Mouse (Mus musculus): ENCODE results near the gene Slc25a35. TPM values are rescaled to one million over a fixed set of nuclear protein-coding genes. Genes with fewer than 3 reads are reported as not detected.
"Not testable (repeated sequence)": the region's sequence is repeated elsewhere in the genome, so short reads cannot be mapped to it uniquely, and the experiment has no call there.

Gene Slc25a35
- total RNA-seq, 2 experiments from 2014 or later, result 3.8 TPM; not detected in 1

- not testable (repeated sequence) for ATAC-seq (replicated peaks; ENCODE audit: low FRiP score, poor library complexity, severe bottlenecking)
Measured at GRCm38 (mm10) chr11:69002782-69003181, 34.9 kb downstream of the Slc25a35 start.

- ATAC-seq (replicated peaks; ENCODE audit: low FRiP score, poor library complexity, severe bottlenecking), result no peak
Measured at GRCm38 (mm10) chr11:69003592-69003991, 35.7 kb downstream of the Slc25a35 start.

- ATAC-seq (replicated peaks; ENCODE audit: low FRiP score, poor library complexity, severe bottlenecking), result peak; percentile 67
Measured at GRCm38 (mm10) chr11:69005193-69005592, 37.3 kb downstream of the Slc25a35 start.

- not testable (repeated sequence) for ATAC-seq (replicated peaks; ENCODE audit: low FRiP score, poor library complexity, severe bottlenecking)
Measured at GRCm38 (mm10) chr11:69006575-69006974, 38.6 kb downstream of the Slc25a35 start.

- ATAC-seq (replicated peaks; ENCODE audit: low FRiP score, poor library complexity, severe bottlenecking), result peak; percentile 77
Measured at GRCm38 (mm10) chr11:69008182-69009121, 40.5 kb downstream of the Slc25a35 start, which contains the start of gene Pfas. Pfas (minus strand) TSS chr11:69008460.

- ATAC-seq (replicated peaks; ENCODE audit: low FRiP score, poor library complexity, severe bottlenecking), result no peak
Measured at GRCm38 (mm10) chr11:69009508-69009907, 41.6 kb downstream of the Slc25a35 start.

GRCm38 (mm10) chr11:69010400-69011323 is 42.7 kb downstream of the Slc25a35 start:
- no peak for ATAC-seq (replicated peaks; ENCODE audit: low FRiP score, poor library complexity, severe bottlenecking)

- not testable (repeated sequence) for ATAC-seq (replicated peaks; ENCODE audit: low FRiP score, poor library complexity, severe bottlenecking)
Measured at GRCm38 (mm10) chr11:69011445-69011844, 43.5 kb downstream of the Slc25a35 start.

- ATAC-seq (replicated peaks; ENCODE audit: low FRiP score, poor library complexity, severe bottlenecking), result peak; percentile 78
Measured at GRCm38 (mm10) chr11:69012071-69012601, 44.2 kb downstream of the Slc25a35 start.

- ATAC-seq (replicated peaks; ENCODE audit: low FRiP score, poor library complexity, severe bottlenecking), result peak; percentile 86
Measured at GRCm38 (mm10) chr11:69015644-69016441, 47.9 kb downstream of the Slc25a35 start, which contains the start of gene Ctc1. Ctc1 (plus strand) TSS chr11:69015911.

- ATAC-seq (replicated peaks; ENCODE audit: low FRiP score, poor library complexity, severe bottlenecking), result no peak
Measured at GRCm38 (mm10) chr11:69016755-69017154, 48.8 kb downstream of the Slc25a35 start.

GRCm38 (mm10) chr11:69020691-69021090 is 52.8 kb downstream of the Slc25a35 start:
- ATAC-seq (replicated peaks; ENCODE audit: low FRiP score, poor library complexity, severe bottlenecking), result no peak

Other genes with a start within 250 kb of the Slc25a35 start
- gene Ndel1, start 96.3 kb upstream of the Slc25a35 start, total RNA-seq (2015; ENCODE audit: low replicate concordance), result 21.6 and 40.7 TPM in 2 replicates
- 60.1 and 74.4 TPM in 2 replicates for gene Ndel1, start 96.3 kb upstream of the Slc25a35 start, total RNA-seq (2017; ENCODE audit: low replicate concordance)
- gene Rnf222, start 79.6 kb upstream of the Slc25a35 start, total RNA-seq (2015; ENCODE audit: low replicate concordance), result not detected in 2 replicates
- not detected in 2 replicates for gene Rnf222, start 79.6 kb upstream of the Slc25a35 start, total RNA-seq (2017; ENCODE audit: low replicate concordance)
- 896 and 989 TPM in 2 replicates for gene Rpl26, start 66.5 kb upstream of the Slc25a35 start, total RNA-seq (2015; ENCODE audit: low replicate concordance)
- gene Rpl26, start 66.5 kb upstream of the Slc25a35 start, total RNA-seq (2017; ENCODE audit: low replicate concordance), result 751 and 992 TPM in 2 replicates
- not detected in 2 replicates for gene Odf4, start 41.0 kb upstream of the Slc25a35 start, total RNA-seq (2015; ENCODE audit: low replicate concordance)
- not detected in 2 replicates for gene Odf4, start 41.0 kb upstream of the Slc25a35 start, total RNA-seq (2017; ENCODE audit: low replicate concordance)
- not detected in 2 replicates for gene Arhgef15, start 10.7 kb upstream of the Slc25a35 start, total RNA-seq (2015; ENCODE audit: low replicate concordance)
- gene Arhgef15, start 10.7 kb upstream of the Slc25a35 start, total RNA-seq (2017; ENCODE audit: low replicate concordance), result not detected in 2 replicates
- 6.8 and 13.4 TPM in 2 replicates for gene Rangrf, start 7.1 kb downstream of the Slc25a35 start, total RNA-seq (2015; ENCODE audit: low replicate concordance)
- 2.7 TPM in 2 replicates for gene Rangrf, start 7.1 kb downstream of the Slc25a35 start, total RNA-seq (2017; ENCODE audit: low replicate concordance)
- 11.7 and 15.1 TPM in 2 replicates for gene Pfas, start 40.3 kb downstream of the Slc25a35 start, total RNA-seq (2015; ENCODE audit: low replicate concordance)
- gene Pfas, start 40.3 kb downstream of the Slc25a35 start, total RNA-seq (2017; ENCODE audit: low replicate concordance), result 16.1 and 23.4 TPM in 2 replicates
- 36.0 and 54.5 TPM in 2 replicates for gene Ctc1, start 47.8 kb downstream of the Slc25a35 start, total RNA-seq (2015; ENCODE audit: low replicate concordance)
- gene Ctc1, start 47.8 kb downstream of the Slc25a35 start, total RNA-seq (2017; ENCODE audit: low replicate concordance), result 16.7 and 27.1 TPM in 2 replicates
- gene Aurkb, start 77.5 kb downstream of the Slc25a35 start, total RNA-seq (2015; ENCODE audit: low replicate concordance), result 328 and 403 TPM in 2 replicates
- 422 and 478 TPM in 2 replicates for gene Aurkb, start 77.5 kb downstream of the Slc25a35 start, total RNA-seq (2017; ENCODE audit: low replicate concordance)
- gene Borcs6, start 91.6 kb downstream of the Slc25a35 start, total RNA-seq (2015; ENCODE audit: low replicate concordance), result 2.9 and 4.7 TPM in 2 replicates
- 2.2 and 3.1 TPM in 2 replicates for gene Borcs6, start 91.6 kb downstream of the Slc25a35 start, total RNA-seq (2017; ENCODE audit: low replicate concordance)
- gene Tmem107, start 102.7 kb downstream of the Slc25a35 start, total RNA-seq (2015; ENCODE audit: low replicate concordance), result 21.6 and 27.7 TPM in 2 replicates
- 12.5 and 12.6 TPM in 2 replicates for gene Tmem107, start 102.7 kb downstream of the Slc25a35 start, total RNA-seq (2017; ENCODE audit: low replicate concordance)
- 94.1 and 114 TPM in 2 replicates for gene Vamp2, start 120.4 kb downstream of the Slc25a35 start, total RNA-seq (2015; ENCODE audit: low replicate concordance)
- 18.2 and 31.1 TPM in 2 replicates for gene Vamp2, start 120.4 kb downstream of the Slc25a35 start, total RNA-seq (2017; ENCODE audit: low replicate concordance)
- 3.4 and 3.6 TPM in 2 replicates for gene Per1, start 127.1 kb downstream of the Slc25a35 start, total RNA-seq (2015; ENCODE audit: low replicate concordance)
- gene Per1, start 127.1 kb downstream of the Slc25a35 start, total RNA-seq (2017; ENCODE audit: low replicate concordance), result 3.3 and 7.6 TPM in 2 replicates
- not detected in 2 replicates for gene Hes7, start 152.3 kb downstream of the Slc25a35 start, total RNA-seq (2015; ENCODE audit: low replicate concordance)
- not detected in 2 replicates for gene Hes7, start 152.3 kb downstream of the Slc25a35 start, total RNA-seq (2017; ENCODE audit: low replicate concordance)
- not detected in 2 replicates for gene 9130213A22Rik, start 154.5 kb downstream of the Slc25a35 start, total RNA-seq (2015; ENCODE audit: low replicate concordance)
- not detected in 2 replicates for gene 9130213A22Rik, start 154.5 kb downstream of the Slc25a35 start, total RNA-seq (2017; ENCODE audit: low replicate concordance)
- not detected in 2 replicates for gene Aloxe3, start 157.8 kb downstream of the Slc25a35 start, total RNA-seq (2015; ENCODE audit: low replicate concordance)
- gene Aloxe3, start 157.8 kb downstream of the Slc25a35 start, total RNA-seq (2017; ENCODE audit: low replicate concordance), result 3.1 TPM in 1 of 2 replicates, not detected in the other
- gene Alox12b, start 188.9 kb downstream of the Slc25a35 start, total RNA-seq (2015; ENCODE audit: low replicate concordance), result not detected in 2 replicates
- not detected in 2 replicates for gene Alox12b, start 188.9 kb downstream of the Slc25a35 start, total RNA-seq (2017; ENCODE audit: low replicate concordance)
- not detected in 2 replicates for gene Alox8, start 229.7 kb downstream of the Slc25a35 start, total RNA-seq (2015; ENCODE audit: low replicate concordance)
- gene Alox8, start 229.7 kb downstream of the Slc25a35 start, total RNA-seq (2017; ENCODE audit: low replicate concordance), result not detected in 2 replicates